Mouse (Mus musculus) Patski (cell line): ENCODE measurements around the gene Cdk5rap2. TPM values are rescaled to one million over a fixed set of nuclear protein-coding genes. Genes with fewer than 3 reads are reported as not detected.

ENCODE experiments used
- ATAC-seq: fragments of 100-300 bp; one replicate; pipeline ENCODE4 v1.8.0; 2021
- CTCF ChIA-PET: fragments of 350-600 bp; sonication (Branson Sonifier 250); formaldehyde crosslinking; loops from one replicate; lab custom pipeline; 2022; ENCODE audit warnings: inconsistent platforms; lab: Charles Lee
- POLR2A ChIA-PET: fragments of 350-600 bp; sonication (Branson Sonifier 250); formaldehyde crosslinking; loops from one replicate; lab custom pipeline; 2022; ENCODE audit warnings: antibody characterized with exemption, inconsistent platforms; lab: Charles Lee
- DNase-seq: peaks from one replicate; pipeline ENCODE4 v3.0.0-alpha.2; 2011; ENCODE audit warnings: low read depth, low spot score
- H3K27me3 ChIP-seq: fragments of 371-371 bp; one replicate; pipeline ENCODE4 v1.5.1; 2021
- CTCF ChIP-seq: fragments of 100-300 bp; IDR thresholded peaks from one replicate; pipeline ENCODE4 v1.5.1; 2021
- in situ Hi-C: fragments of 300-500 bp; cut with MboI; formaldehyde crosslinking; loops from 3 replicates; pipeline ENCODE4 v1.11.1; 2018; ENCODE audit warnings: low pct_unique_long_range_greater_than_20kb, mixed read lengths
- polyA plus RNA-seq: library from polyadenylated mRNA; unstranded; gene quantifications from one replicate; pipeline ENCODE4 v1.2.3, GENCODE M21; 2021

Cdk5rap2 gene
- polyA plus RNA-seq, 1 experiment from 2014 or later: 36.3 TPM

DNA sequence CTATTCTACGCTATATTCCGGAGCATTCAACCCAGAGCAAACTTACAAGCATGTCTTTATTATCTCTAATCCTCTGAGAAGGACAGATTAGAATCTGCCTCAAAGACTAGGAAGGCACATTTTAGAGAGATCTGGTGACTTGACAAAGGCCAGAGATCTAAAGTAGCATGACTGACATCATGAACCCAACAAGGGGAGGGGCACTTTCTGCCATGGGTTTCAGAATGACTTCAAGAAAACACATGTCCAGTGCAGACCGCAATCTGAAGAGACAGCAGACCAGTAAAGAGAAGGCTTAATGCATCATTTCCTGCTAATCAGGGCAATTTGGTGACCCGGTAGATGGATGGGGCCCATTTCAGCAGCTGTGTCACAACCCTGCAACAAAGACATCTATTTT lies 98.1 kb downstream of the Cdk5rap2 start:
- TF ChIP-seq CTCF: no peak
- ATAC-seq (no peak), DNase-seq (no peak)
- CTCF ChIA-PET: interaction anchor here (1.5 kb wide), 1 partner anchor 47 kb away, joined by 6 read pairs; no protein-coding TSS in a partner anchor
- in situ Hi-C loops: loop anchor here (25.0 kb wide), 1 partner anchor 1125 kb away; no protein-coding TSS in a partner anchor
- H3K27me3 ChIP-seq: no peaks in the 10 kb centered on the region
- POLR2A ChIA-PET: no interaction called here

GRCm38 (mm10) chr4:70311530-70311929 lies 98.7 kb downstream of the Cdk5rap2 start:
- ChIA-PET POLR2A (no interaction called here), CTCF (interaction anchor here (1.0 to 3.4 kb wide), 3 partner anchors 10 to 46 kb away, joined by 3 to 12 read pairs (median 6); no protein-coding TSS in a partner anchor)
- TF ChIP-seq CTCF: no peak
- in situ Hi-C loops: loop anchor here (25.0 kb wide), 1 partner anchor 1124 kb away; no protein-coding TSS in a partner anchor
- DNase-seq (peak; percentile 85), ATAC-seq (peak; percentile 98)
- H3K27me3 ChIP-seq: no peaks in the 10 kb centered on the region

GRCm38 (mm10) chr4:70307230-70307629 lies 103.0 kb downstream of the Cdk5rap2 start:
- peak; percentile 94 for TF ChIP-seq CTCF
- CTCF ChIA-PET: interaction anchor here (0.6 to 4.3 kb wide), 18 partner anchors 10 to 99 kb away, joined by 3 to 56 read pairs (median 4); no protein-coding TSS in a partner anchor
- POLR2A ChIA-PET: no interaction called here
- peak; percentile 46 for DNase-seq
- in situ Hi-C loops: loop anchor here (25.0 kb wide), 1 partner anchor 1120 kb away; no protein-coding TSS in a partner anchor
- ATAC-seq: peak; percentile 27
- no peaks in the 10 kb centered on the region for H3K27me3 ChIP-seq

- no peak for DNase-seq
- CTCF ChIA-PET: interaction anchor here (1.0 to 2.3 kb wide), 4 partner anchors 12 to 52 kb away, joined by 3 to 7 read pairs (median 5); no protein-coding TSS in a partner anchor
- no peak for TF ChIP-seq CTCF
- POLR2A ChIA-PET: no interaction called here
- no peaks in the 10 kb centered on the region for H3K27me3 ChIP-seq
- in situ Hi-C loops: loop anchor here (5.0 to 25.0 kb wide), 2 partner anchors 42 to 1117 kb away; no protein-coding TSS in a partner anchor
- no peak for ATAC-seq
Observed at GRCm38 (mm10) chr4:70303870-70304269, 106.4 kb downstream of the Cdk5rap2 start.

- CTCF ChIA-PET: interaction anchor here (1.2 kb wide), 1 partner anchor 36 kb away, joined by 4 read pairs; no protein-coding TSS in a partner anchor
- POLR2A ChIA-PET: no interaction called here
- ATAC-seq (no peak), DNase-seq (no peak)
- in situ Hi-C loops: loop anchor here (5.0 to 25.0 kb wide), 2 partner anchors 39 to 1114 kb away; no protein-coding TSS in a partner anchor
- TF ChIP-seq CTCF: no peak
- H3K27me3 ChIP-seq: no peaks in the 10 kb centered on the region
Observed at GRCm38 (mm10) chr4:70301187-70301586, 109.1 kb downstream of the Cdk5rap2 start.

- no peak for TF ChIP-seq CTCF
- ATAC-seq: no peak
- ChIA-PET CTCF (interaction anchor here (1.0 to 1.3 kb wide), 3 partner anchors 15 to 24 kb away, joined by 3 to 5 read pairs (median 3); no protein-coding TSS in a partner anchor), POLR2A (no interaction called here)
- no peak for DNase-seq
- H3K27me3 ChIP-seq: no peaks in the 10 kb centered on the region
- in situ Hi-C loops: no loop called here
Observed at GRCm38 (mm10) chr4:70289361-70289760, 120.9 kb downstream of the Cdk5rap2 start.

GRCm38 (mm10) chr4:70283163-70283562 lies 127.1 kb downstream of the Cdk5rap2 start:
- CTCF ChIA-PET: interaction anchor here (0.9 to 1.1 kb wide), 3 partner anchors 9 to 17 kb away, joined by 3 to 6 read pairs (median 3); no protein-coding TSS in a partner anchor
- ATAC-seq: no peak
- H3K27me3 ChIP-seq: no peaks in the 10 kb centered on the region
- POLR2A ChIA-PET: no interaction called here
- TF ChIP-seq CTCF: no peak
- in situ Hi-C loops: no loop called here
- DNase-seq: no peak

DNA sequence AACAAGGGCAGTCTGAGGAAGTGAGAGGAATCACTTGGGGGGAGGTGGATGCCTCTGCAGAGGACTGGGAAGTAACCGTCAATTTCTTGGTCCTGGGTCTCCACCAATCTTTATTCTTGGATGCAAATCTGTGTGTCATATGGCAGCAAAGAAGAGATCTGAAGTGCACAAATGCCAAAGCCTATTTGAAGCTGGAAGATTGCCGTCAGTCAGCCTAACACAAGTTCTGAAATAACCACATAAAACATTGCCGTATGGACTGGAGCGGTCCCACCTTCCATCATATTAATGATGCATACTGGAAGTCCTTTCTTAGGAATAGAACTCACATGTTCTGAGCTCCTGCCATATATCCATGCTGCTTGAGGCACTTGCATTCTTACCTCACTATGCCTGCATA lies 131.4 kb downstream of the Cdk5rap2 start:
- in situ Hi-C loops: no loop called here
- no peaks in the 10 kb centered on the region for H3K27me3 ChIP-seq
- ChIA-PET CTCF (no interaction called here), POLR2A (no interaction called here)
- no peak for TF ChIP-seq CTCF
- DNase-seq (no peak), ATAC-seq (no peak)

DNA sequence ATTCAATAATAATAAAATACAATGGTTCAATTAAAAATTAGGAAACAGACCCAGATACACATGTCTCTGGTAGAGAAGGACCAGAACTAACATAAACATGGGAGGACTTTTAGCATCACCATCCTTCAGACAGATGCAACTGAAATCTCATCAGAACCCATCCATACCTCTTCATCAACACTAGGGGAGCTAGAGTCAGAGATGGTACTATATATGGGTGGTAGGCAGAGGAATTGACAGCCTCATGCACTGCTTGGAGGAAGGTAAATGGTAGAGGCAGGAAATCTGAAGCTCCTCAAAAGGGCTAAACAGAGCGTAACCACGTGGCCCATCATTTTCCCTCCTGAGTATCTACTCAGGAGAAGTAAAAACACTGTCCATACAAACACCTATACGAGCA lies 132.2 kb downstream of the Cdk5rap2 start:
- CTCF ChIA-PET: interaction anchor here (1.2 kb wide), 1 partner anchor 29 kb away, joined by 3 read pairs; no protein-coding TSS in a partner anchor
- no peaks in the 10 kb centered on the region for H3K27me3 ChIP-seq
- ATAC-seq: no peak
- TF ChIP-seq CTCF: no peak
- in situ Hi-C loops: no loop called here
- POLR2A ChIA-PET: no interaction called here
- no peak for DNase-seq

GRCm38 (mm10) chr4:70272943-70273342 lies 137.3 kb downstream of the Cdk5rap2 start:
- DNase-seq (no peak), ATAC-seq (no peak)
- ChIA-PET POLR2A (no interaction called here), CTCF (interaction anchor here (1.0 to 2.3 kb wide), 5 partner anchors 8 to 34 kb away, joined by 3 to 8 read pairs (median 5); no protein-coding TSS in a partner anchor)
- in situ Hi-C loops: no loop called here
- H3K27me3 ChIP-seq: no peaks in the 10 kb centered on the region
- TF ChIP-seq CTCF: no peak

DNA sequence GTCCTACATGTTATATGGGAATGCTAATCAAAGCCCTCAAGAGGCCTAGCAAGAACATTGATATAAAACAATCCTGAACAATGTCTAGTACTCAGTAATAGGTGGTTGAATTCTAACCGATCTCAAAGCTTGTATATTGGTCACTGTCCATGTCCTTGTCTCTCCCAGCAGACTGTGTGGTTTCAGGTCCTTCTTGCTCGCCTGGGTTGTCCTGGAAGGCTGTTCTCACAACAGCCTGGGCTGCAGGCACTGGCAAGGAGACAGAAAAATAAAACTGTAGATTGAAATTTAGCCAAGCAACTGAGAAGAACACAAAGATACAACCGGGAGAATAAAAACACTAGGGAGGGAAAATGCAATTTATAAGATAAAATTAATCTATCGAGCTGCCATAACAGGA lies 137.7 kb downstream of the Cdk5rap2 start:
- CTCF ChIA-PET: interaction anchor here (1.3 to 2.3 kb wide), 3 partner anchors 7 to 22 kb away, joined by 4 to 8 read pairs (median 5); no protein-coding TSS in a partner anchor
- no peak for TF ChIP-seq CTCF
- POLR2A ChIA-PET: no interaction called here
- no peaks in the 10 kb centered on the region for H3K27me3 ChIP-seq
- in situ Hi-C loops: no loop called here
- DNase-seq: no peak
- ATAC-seq: no peak
